Mouse (Mus musculus): Measurements from ENCODE around the gene Tm4sf20.

Tm4sf20 gene

GRCm38 (mm10) chr1:82788070-82788469 lies 19.8 kb upstream of the Tm4sf20 start:
- in situ Hi-C loops (cut with MboI; ENCODE audit: low pct_unique_long_range_greater_than_20kb in 1 of 2, low sequenced_read_pairs in 2 of 2, unreplicated experiment in 1 of 2), result loop anchor here in 1 of 2 experiments (25.0 kb wide), 1 partner anchor 399 kb away; no protein-coding TSS in a partner anchor

- in situ Hi-C loops (cut with MboI; ENCODE audit: low pct_unique_long_range_greater_than_20kb in 1 of 2, low sequenced_read_pairs in 2 of 2, unreplicated experiment in 1 of 2), result loop anchor here in 1 of 2 experiments (25.0 kb wide), 1 partner anchor 400 kb away; no protein-coding TSS in a partner anchor
Observed at GRCm38 (mm10) chr1:82787414-82787813, 19.2 kb upstream of the Tm4sf20 start.

- in situ Hi-C loops (cut with MboI; ENCODE audit: low pct_unique_long_range_greater_than_20kb in 1 of 2, low sequenced_read_pairs in 2 of 2, unreplicated experiment in 1 of 2), result loop anchor here in 1 of 2 experiments (25.0 kb wide), 1 partner anchor 402 kb away; no protein-coding TSS in a partner anchor
Observed at GRCm38 (mm10) chr1:82785546-82785945, 17.3 kb upstream of the Tm4sf20 start.

DNA sequence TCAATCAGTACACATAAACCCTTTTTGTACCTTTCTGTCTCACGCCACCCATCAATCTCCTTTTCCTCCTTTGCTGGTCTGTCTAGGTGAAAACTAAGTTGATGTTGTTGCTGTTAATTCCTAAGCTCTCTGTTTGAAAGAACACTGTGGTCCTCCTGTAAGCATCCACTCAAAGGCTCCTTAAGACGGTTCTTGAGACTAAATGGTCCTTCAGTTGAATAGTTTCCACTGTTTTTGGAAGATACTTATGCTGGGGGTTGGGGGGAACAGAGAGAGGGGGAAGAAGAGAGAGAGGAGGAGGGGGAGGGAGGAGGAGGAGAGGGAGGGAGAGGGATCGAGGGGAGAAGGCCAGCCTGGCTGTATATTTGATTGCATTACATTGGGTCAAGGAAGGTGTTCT lies 15.3 kb upstream of the Tm4sf20 start:
- in situ Hi-C loops (cut with MboI; ENCODE audit: low pct_unique_long_range_greater_than_20kb in 1 of 2, low sequenced_read_pairs in 2 of 2, unreplicated experiment in 1 of 2), result loop anchor here in 1 of 2 experiments (25.0 kb wide), 1 partner anchor 404 kb away; no protein-coding TSS in a partner anchor

GRCm38 (mm10) chr1:82779388-82779966 lies 11.2 kb upstream of the Tm4sf20 start:
- in situ Hi-C loops (cut with MboI; ENCODE audit: low pct_unique_long_range_greater_than_20kb in 1 of 2, low sequenced_read_pairs in 2 of 2, unreplicated experiment in 1 of 2), result loop anchor here in 1 of 2 experiments (25.0 kb wide), 1 partner anchor 408 kb away; no protein-coding TSS in a partner anchor

DNA sequence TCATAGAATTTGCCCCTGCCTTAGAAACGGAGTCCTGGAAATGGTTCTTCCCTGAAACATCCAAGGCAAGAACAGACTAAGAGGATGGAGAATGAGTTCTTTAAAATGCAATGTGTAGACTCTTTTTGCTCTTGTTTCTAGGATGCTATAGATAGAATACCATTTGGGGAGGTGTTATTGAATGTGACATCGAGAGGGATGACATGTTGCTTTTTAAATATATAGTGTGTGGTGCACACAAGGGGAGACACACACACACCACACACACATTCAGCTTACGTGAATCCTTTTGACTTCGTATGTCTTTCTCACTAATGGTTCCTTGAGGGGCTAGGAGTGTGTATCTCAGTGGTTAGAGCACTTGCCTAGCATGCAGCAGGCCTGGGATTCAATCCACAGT lies 7.0 kb upstream of the Tm4sf20 start:
- in situ Hi-C loops (cut with MboI; ENCODE audit: low pct_unique_long_range_greater_than_20kb in 1 of 2, low sequenced_read_pairs in 2 of 2, unreplicated experiment in 1 of 2), result loop anchor here in 1 of 2 experiments (25.0 kb wide), 1 partner anchor 412 kb away; no protein-coding TSS in a partner anchor

DNA sequence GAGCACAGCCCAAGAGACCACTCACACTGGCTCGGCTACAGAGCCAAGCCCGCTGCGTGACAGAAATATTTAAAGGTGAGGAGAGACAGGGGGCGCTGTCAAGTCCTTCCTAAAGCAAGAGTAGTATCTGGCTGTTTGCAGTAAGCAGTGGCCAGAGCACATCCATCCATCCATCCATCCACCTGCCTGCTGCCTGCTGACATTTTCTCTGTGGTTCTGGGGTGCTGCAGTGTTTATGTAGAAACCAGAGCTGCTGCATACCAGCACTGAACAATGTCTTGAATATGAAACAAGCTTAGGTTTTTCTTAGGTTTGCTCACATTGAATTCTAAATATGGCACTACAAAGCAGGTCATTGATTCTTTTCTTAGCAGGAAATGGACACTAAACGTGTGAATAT lies 4.9 kb upstream of the Tm4sf20 start:
- in situ Hi-C loops (cut with MboI; ENCODE audit: low pct_unique_long_range_greater_than_20kb in 1 of 2, low sequenced_read_pairs in 2 of 2, unreplicated experiment in 1 of 2), result no loop called here

- in situ Hi-C loops (cut with MboI; ENCODE audit: low pct_unique_long_range_greater_than_20kb in 1 of 2, low sequenced_read_pairs in 2 of 2, unreplicated experiment in 1 of 2), result no loop called here
Observed at GRCm38 (mm10) chr1:82772428-82772827, 4.2 kb upstream of the Tm4sf20 start.

DNA sequence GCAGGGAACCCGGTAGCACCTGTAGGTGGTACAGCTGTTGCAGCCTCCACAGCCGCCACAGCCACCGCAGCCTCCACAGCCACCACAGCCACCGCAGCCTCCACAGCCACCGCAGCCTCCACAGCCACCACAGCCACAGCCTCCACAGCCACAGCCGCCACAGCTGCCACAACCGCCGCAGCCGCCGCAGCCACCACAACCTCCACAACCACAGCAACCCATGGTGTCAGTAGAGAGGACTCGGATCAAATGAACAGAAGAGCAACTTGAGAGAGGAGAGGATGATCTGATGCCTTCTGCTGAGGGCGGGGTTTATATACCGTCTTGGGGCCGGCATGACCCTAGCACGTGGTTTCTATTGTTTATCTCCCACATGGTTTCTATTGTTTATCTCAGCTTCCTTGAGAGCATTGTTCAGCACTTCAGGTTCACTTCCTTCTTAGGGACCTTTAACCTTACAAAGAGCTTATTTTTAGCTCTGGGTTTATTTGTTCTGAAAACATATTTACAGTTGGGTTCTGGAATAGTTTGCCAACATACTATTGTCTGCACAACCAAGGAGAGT lies 2.8 kb upstream of the Tm4sf20 start, which contains the start of gene Gm47791:
TSS of gene Gm47791 (minus strand) at position 222 of the 565 bp plus-strand sequence.
- in situ Hi-C loops (cut with MboI; ENCODE audit: low pct_unique_long_range_greater_than_20kb in 1 of 2, low sequenced_read_pairs in 2 of 2, unreplicated experiment in 1 of 2), result no loop called here

DNA sequence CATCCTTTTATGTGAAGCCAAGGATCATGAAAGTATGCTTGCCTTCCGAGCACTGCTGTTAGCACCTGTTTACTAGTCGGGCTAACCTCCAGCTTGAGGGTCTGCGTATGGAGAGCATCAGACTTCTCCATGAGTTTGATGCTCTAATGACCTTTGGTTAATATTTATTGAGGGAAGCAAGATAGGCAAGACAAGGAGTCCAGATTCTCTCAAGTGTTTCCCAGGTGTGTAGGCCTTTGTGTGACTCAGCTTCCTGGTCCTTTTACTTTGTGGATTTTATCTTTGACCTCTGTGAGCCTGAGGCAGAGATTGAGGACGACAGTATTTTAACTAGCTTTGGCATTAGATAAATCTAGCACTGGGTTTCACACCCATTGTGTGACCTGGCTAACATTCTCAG lies 1.6 kb downstream of the Tm4sf20 start:
- in situ Hi-C loops (cut with MboI; ENCODE audit: low pct_unique_long_range_greater_than_20kb in 1 of 2, low sequenced_read_pairs in 2 of 2, unreplicated experiment in 1 of 2), result no loop called here

GRCm38 (mm10) chr1:82766227-82766626 lies 2.0 kb downstream of the Tm4sf20 start:
- in situ Hi-C loops (cut with MboI; ENCODE audit: low pct_unique_long_range_greater_than_20kb in 1 of 2, low sequenced_read_pairs in 2 of 2, unreplicated experiment in 1 of 2), result no loop called here

- in situ Hi-C loops (cut with MboI; ENCODE audit: low pct_unique_long_range_greater_than_20kb in 1 of 2, low sequenced_read_pairs in 2 of 2, unreplicated experiment in 1 of 2), result no loop called here
Observed at GRCm38 (mm10) chr1:82762274-82762673, 6.0 kb downstream of the Tm4sf20 start.

- in situ Hi-C loops (cut with MboI; ENCODE audit: low pct_unique_long_range_greater_than_20kb in 1 of 2, low sequenced_read_pairs in 2 of 2, unreplicated experiment in 1 of 2), result no loop called here
Observed at GRCm38 (mm10) chr1:82761454-82762169, 6.6 kb downstream of the Tm4sf20 start.

- in situ Hi-C loops (cut with MboI; ENCODE audit: low pct_unique_long_range_greater_than_20kb in 1 of 2, low sequenced_read_pairs in 2 of 2, unreplicated experiment in 1 of 2), result no loop called here
Observed at GRCm38 (mm10) chr1:82759520-82759919, 8.7 kb downstream of the Tm4sf20 start.

GRCm38 (mm10) chr1:82747714-82748452 lies 20.4 kb downstream of the Tm4sf20 start:
- in situ Hi-C loops (cut with MboI; ENCODE audit: low pct_unique_long_range_greater_than_20kb in 1 of 2, low sequenced_read_pairs in 2 of 2, unreplicated experiment in 1 of 2), result no loop called here

- in situ Hi-C loops (cut with MboI; ENCODE audit: low pct_unique_long_range_greater_than_20kb in 1 of 2, low sequenced_read_pairs in 2 of 2, unreplicated experiment in 1 of 2), result no loop called here
Observed at GRCm38 (mm10) chr1:82746408-82746807, 21.9 kb downstream of the Tm4sf20 start.

GRCm38 (mm10) chr1:82743962-82744361 lies 24.3 kb downstream of the Tm4sf20 start:
- in situ Hi-C loops (cut with MboI; ENCODE audit: low pct_unique_long_range_greater_than_20kb in 1 of 2, low sequenced_read_pairs in 2 of 2, unreplicated experiment in 1 of 2), result no loop called here

DNA sequence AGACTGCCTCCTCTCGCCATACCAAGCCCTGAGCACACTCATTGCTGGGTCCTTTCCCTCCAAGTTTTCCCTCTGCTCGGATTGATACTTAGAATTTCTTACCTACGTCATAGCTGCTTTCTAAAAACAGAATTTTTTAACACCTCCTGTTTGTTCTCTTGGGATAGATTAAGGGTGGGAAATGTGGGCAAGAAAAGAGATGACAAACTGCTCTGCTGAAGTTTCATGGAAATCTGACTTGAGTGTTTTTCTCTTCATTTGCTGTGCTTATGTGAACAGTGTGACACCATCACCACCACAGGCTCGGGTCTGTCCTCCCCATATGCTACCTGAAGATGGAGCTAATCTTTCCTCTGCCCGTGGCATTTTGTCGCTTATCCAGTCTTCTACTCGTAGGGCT lies 26.7 kb downstream of the Tm4sf20 start:
- in situ Hi-C loops (cut with MboI; ENCODE audit: low pct_unique_long_range_greater_than_20kb in 1 of 2, low sequenced_read_pairs in 2 of 2, unreplicated experiment in 1 of 2), result no loop called here

DNA sequence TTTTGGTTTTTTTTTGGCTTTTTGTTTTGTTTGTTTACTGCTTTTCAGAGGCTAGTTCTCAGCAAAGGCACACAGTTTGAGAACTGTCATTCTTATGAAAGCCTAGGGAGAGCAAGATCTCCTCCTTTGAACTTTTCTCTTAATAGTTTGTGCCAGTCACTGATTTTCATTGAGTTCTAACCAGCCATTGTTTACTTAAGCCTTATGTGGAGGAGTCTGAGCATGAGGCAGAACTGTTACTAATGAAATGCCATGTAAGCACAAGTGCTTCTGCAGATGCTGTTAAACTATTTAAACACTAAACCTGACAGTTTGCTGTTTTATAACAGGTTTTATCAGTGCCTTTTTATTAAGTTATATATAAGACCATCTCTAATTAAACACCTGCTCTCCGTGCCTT lies 30.2 kb downstream of the Tm4sf20 start:
- in situ Hi-C loops (cut with MboI; ENCODE audit: low pct_unique_long_range_greater_than_20kb in 1 of 2, low sequenced_read_pairs in 2 of 2, unreplicated experiment in 1 of 2), result no loop called here
